Mouse (Mus musculus): Measurements from ENCODE around the gene Tspan18.

DNA sequence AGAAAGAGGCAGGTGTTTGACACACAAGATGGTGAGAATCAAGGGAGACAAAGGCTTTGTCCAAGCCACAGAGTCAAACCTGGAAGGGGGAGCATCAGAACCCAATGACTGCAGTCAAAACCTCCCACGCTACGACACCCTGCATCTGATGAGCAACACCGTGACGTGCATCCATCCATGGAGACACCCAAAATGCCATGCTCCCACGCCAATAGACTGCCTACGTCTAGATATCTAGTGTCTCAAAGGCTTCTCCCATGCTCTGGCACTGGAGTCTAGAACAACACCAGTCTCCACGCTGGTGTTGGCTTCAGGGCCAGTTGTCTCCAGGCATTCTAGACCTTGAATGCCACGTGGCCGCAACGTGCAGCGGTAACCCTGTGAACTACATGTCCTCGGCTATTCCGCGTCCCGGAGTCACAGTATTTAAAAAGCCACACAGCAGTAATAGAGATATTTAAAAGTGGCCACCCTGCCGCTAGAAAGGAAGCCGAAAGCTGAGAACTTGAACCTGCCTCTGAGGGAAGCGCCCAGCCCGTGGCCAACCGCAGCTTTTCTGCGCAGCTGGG, 15.4 kb downstream of the Tspan18 start:
- TF ChIP-seq CTCF (IDR thresholded peaks at IDR 0.05; ENCODE audit: extremely low read depth, insufficient read depth, insufficient read length, insufficient replicate concordance) (no peak), POLR2A (IDR thresholded peaks at IDR 0.05; ENCODE audit: low read depth, low read length) (no peak)
